Mouse (Mus musculus) small intestine, adult 2 months (tissue): ENCODE results near the gene Scn10a. TPM values are rescaled to one million over a fixed set of nuclear protein-coding genes. Genes with fewer than 3 reads are reported as not detected.

Source experiments
- H3K27ac ChIP-seq: fragments of 200-500 bp; 2 replicates; pipeline ENCODE4 v1.5.1; 2012; ENCODE audit warnings: low read depth, low read length, control low read depth, inconsistent platforms; ENCODE audit not compliant: insufficient read depth
- H3K27me3 ChIP-seq: fragments of 200-500 bp; 2 replicates; pipeline ENCODE4 v1.6.1; 2012; ENCODE audit warnings: mild to moderate bottlenecking, moderate library complexity, low read length, inconsistent platforms; ENCODE audit not compliant: control insufficient read depth, insufficient read depth
- H3K36me3 ChIP-seq: fragments of 200-500 bp; 2 replicates; pipeline ENCODE4 v1.6.1; 2012; ENCODE audit warnings: mild to moderate bottlenecking, low read length, control low read depth, inconsistent platforms; ENCODE audit not compliant: control insufficient read depth, insufficient read depth
- H3K4me1 ChIP-seq: fragments of 200-500 bp; 2 replicates; pipeline ENCODE4 v1.6.1; 2012; ENCODE audit warnings: low read length, inconsistent platforms, mixed read lengths; ENCODE audit not compliant: control insufficient read depth, insufficient read depth, insufficient read length
- H3K4me3 ChIP-seq: fragments of 200-500 bp; 2 replicates; pipeline ENCODE4 v1.5.1; 2012; ENCODE audit warnings: low read depth, mild to moderate bottlenecking, control low read depth, inconsistent platforms, low read length, moderate library complexity
- CTCF ChIP-seq: fragments of 200-500 bp; IDR thresholded peaks from 2 replicates; pipeline ENCODE4 v1.5.1; 2012; ENCODE audit warnings: low read depth, mild to moderate bottlenecking, control low read depth, inconsistent platforms, low read length, moderate library complexity, mixed read lengths; ENCODE audit not compliant: insufficient replicate concordance, insufficient read length; ENCODE audit errors: extremely low read depth
- POLR2A ChIP-seq: fragments of 200-500 bp; IDR thresholded peaks from 2 replicates; pipeline ENCODE4 v1.6.1; 2012; ENCODE audit warnings: low read depth, mild to moderate bottlenecking, control low read depth, inconsistent platforms, low read length, moderate library complexity
- WGBS: fragments of 180-500 bp; shearing (Covaris S2); methylation state at CpG from one replicate; pipeline ENCODE4 v1.1.7; 2018; 5-methylcytosine and 5-hydroxymethylcytosine counted together
- polyA plus RNA-seq: library from polyadenylated mRNA; depleted of rRNA; stranded (reverse); fragments of >200 nt; gene quantifications from 2 replicates; pipeline ENCODE4 v1.2.3, GENCODE M21; 2012

Scn10a gene
- polyA plus RNA-seq, 1 experiment, result not detected

GRCm38 (mm10) chr9:119575732-119576131 is 143.4 kb downstream of the Scn10a start:
- WGBS, result 47% methylated on average over 9 of the region's 9 CpGs
- H3K4me3 ChIP-seq, result no peak overlapping the region
- peaks cover 4% of the 10 kb centered on the region for H3K4me1 ChIP-seq
- peaks cover 35% of the 10 kb centered on the region for H3K27me3 ChIP-seq
- no peak for TF ChIP-seq POLR2A
- no peak for TF ChIP-seq CTCF
- no peaks in the 10 kb centered on the region for H3K36me3 ChIP-seq
- H3K27ac ChIP-seq, result no peak overlapping the region

- Histone ChIP-seq H3K4me1 (peaks cover 4% of the 10 kb centered on the region), H3K4me3 (no peak overlapping the region), H3K27me3 (peaks cover 34% of the 10 kb centered on the region), H3K36me3 (no peaks in the 10 kb centered on the region), H3K27ac (no peak overlapping the region)
- 68% methylated on average over 7 of the region's 7 CpGs for WGBS
- TF ChIP-seq CTCF, result no peak
- TF ChIP-seq POLR2A, result no peak
Observed at GRCm38 (mm10) chr9:119574366-119574765, 144.8 kb downstream of the Scn10a start.

- TF ChIP-seq CTCF (no peak), POLR2A (no peak)
Observed at GRCm38 (mm10) chr9:119573009-119573408, 146.1 kb downstream of the Scn10a start.

GRCm38 (mm10) chr9:119571411-119571888 is 147.7 kb downstream of the Scn10a start:
- Histone ChIP-seq H3K27me3 (peaks cover 8% of the 10 kb centered on the region; the same call in 1 of the 2 replicates), H3K27ac (no peak overlapping the region), H3K4me3 (no peak overlapping the region), H3K36me3 (no peaks in the 10 kb centered on the region), H3K4me1 (no peaks in the 10 kb centered on the region)
- WGBS, result 8% methylated on average over 15 of the region's 15 CpGs
- TF ChIP-seq CTCF, result no peak
- no peak for TF ChIP-seq POLR2A

More at GRCm38 (mm10) chr9:119573009-119573408, 146.1 kb downstream of the Scn10a start:
- Histone ChIP-seq H3K4me1 (no peaks in the 10 kb centered on the region), H3K27ac (no peak overlapping the region), H3K27me3 (peaks cover 21% of the 10 kb centered on the region), H3K36me3 (no peaks in the 10 kb centered on the region), H3K4me3 (no peak overlapping the region)
- 66% methylated on average over 14 of the region's 14 CpGs for WGBS

- H3K4me3 ChIP-seq, result no peak overlapping the region
- WGBS, result 31% methylated on average over 9 of the region's 9 CpGs
- no peak overlapping the region for H3K27ac ChIP-seq
- no peaks in the 10 kb centered on the region for H3K36me3 ChIP-seq
- H3K27me3 ChIP-seq, result peaks cover 8% of the 10 kb centered on the region; the same call in 1 of the 2 replicates
- TF ChIP-seq POLR2A (no peak), CTCF (no peak)
- no peaks in the 10 kb centered on the region for H3K4me1 ChIP-seq
Observed at GRCm38 (mm10) chr9:119570652-119571051, 148.5 kb downstream of the Scn10a start.

GRCm38 (mm10) chr9:119568732-119569131 is 150.4 kb downstream of the Scn10a start:
- Histone ChIP-seq H3K4me3 (no peak overlapping the region), H3K36me3 (no peaks in the 10 kb centered on the region), H3K4me1 (no peaks in the 10 kb centered on the region), H3K27me3 (peaks cover 8% of the 10 kb centered on the region; the same call in 1 of the 2 replicates), H3K27ac (no peak overlapping the region)
- TF ChIP-seq CTCF, result no peak
- TF ChIP-seq POLR2A, result no peak
- 57% methylated on average over 8 of the region's 8 CpGs for WGBS

- no peak overlapping the region for H3K27ac ChIP-seq
- H3K4me1 ChIP-seq, result no peaks in the 10 kb centered on the region
- no peak overlapping the region for H3K4me3 ChIP-seq
- H3K27me3 ChIP-seq, result peaks cover 8% of the 10 kb centered on the region; the same call in 1 of the 2 replicates
- no peaks in the 10 kb centered on the region for H3K36me3 ChIP-seq
- WGBS, result 86% methylated on average over 5 of the region's 5 CpGs
- TF ChIP-seq CTCF, result no peak
- TF ChIP-seq POLR2A, result no peak
Observed at GRCm38 (mm10) chr9:119567800-119568199, 151.3 kb downstream of the Scn10a start.

- no peaks in the 10 kb centered on the region for H3K36me3 ChIP-seq
- no peak for TF ChIP-seq CTCF
- TF ChIP-seq POLR2A, result no peak
- 9% methylated on average over 10 of the region's 10 CpGs for WGBS
Observed at GRCm38 (mm10) chr9:119566214-119566613, 152.9 kb downstream of the Scn10a start.

More at GRCm38 (mm10) chr9:119566214-119566613, 152.9 kb downstream of the Scn10a start:
- Histone ChIP-seq H3K4me3 (no peak overlapping the region), H3K4me1 (no peaks in the 10 kb centered on the region), H3K27ac (no peak overlapping the region), H3K27me3 (peaks cover 2% of the 10 kb centered on the region; the same call in 1 of the 2 replicates)
